Mouse (Mus musculus) lung, postnatal 14 days (tissue): Measurements from ENCODE around the gene Madcam1.
"Not testable (repeated sequence)": the region's sequence is repeated elsewhere in the genome, so short reads cannot be mapped to it uniquely, and the experiment has no call there.

Source experiments
- DNase-seq: peaks from one replicate; pipeline ENCODE4 v3.0.0; 2021

Gene Madcam1

DNA sequence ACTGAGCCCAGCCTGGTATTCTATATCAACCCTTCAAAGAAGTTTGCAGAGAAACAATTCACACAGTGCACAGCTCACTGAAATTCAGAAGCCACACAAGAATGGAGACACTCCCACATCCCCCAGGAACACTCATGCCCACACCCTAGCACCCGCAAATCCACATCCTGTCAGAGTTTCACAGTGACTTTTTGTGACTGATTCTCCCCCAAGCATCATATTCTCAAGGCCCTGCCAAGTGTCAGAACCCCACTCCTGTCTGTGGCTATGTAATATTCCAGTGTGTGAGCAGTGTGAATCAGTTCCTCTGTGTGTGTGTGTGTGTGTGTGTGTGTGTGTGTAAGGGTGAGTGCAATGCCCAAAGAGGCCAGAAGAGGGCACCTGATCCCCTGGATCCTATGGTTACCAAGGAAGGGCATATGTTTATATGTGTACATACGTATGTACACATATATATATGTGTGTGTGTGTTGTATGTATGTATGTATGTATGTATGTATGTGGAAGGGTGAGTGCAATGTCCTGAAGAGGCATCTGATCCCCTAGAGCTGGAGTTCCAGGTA lies 27.7 kb downstream of the Madcam1 start:
- no peak for DNase-seq

DNA sequence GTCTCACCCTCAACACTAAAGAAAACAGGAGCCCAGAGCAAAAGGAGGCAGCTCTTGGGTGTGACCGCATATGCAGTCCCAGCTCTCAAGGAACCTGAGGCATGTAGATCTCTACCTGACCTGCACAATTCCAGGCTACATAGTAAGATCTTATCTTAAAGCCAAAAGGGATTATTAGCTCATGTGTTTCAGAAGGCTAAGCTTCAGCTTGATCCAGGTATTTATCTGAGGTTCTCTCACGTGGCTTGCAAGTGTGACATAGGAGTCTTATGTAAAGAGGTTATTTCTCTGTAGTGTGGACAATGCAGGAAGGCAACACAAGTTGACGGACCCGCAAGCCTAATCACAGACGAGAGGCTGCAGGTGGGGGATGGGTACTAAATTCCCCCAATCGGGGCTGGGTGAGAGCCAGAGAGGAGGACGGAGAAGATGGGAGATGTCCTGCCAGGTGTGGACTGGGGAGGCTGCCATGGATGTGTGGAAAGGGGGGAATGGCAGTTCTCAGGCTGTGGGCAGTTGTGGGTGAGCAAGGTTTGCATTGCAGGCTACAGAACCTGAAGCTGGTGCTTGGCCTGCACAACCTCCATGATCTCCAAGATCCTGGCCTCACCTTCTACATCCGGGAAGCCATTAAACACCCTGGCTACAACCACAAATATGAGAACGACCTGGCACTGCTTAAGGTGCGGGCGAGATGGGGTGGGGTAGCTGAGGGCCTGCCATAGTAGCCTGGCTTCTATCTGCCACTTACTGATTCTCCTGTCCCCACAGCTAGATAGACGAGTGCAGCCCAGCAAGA lies 29.4 kb downstream of the Madcam1 start:
- no peak for DNase-seq

DNA sequence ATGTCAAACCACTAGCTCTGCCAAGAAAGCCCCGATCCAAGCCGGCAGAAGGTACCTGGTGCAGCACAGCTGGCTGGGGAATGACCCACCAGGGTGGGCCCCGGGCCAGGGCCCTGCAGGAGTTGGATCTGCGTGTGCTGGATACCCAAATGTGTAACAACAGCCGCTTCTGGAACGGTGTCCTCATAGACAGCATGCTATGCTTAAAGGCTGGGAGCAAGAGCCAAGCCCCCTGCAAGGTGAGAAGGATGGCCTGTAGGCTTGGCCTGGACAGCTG lies 30.0 kb downstream of the Madcam1 start:
- no peak for DNase-seq

DNA sequence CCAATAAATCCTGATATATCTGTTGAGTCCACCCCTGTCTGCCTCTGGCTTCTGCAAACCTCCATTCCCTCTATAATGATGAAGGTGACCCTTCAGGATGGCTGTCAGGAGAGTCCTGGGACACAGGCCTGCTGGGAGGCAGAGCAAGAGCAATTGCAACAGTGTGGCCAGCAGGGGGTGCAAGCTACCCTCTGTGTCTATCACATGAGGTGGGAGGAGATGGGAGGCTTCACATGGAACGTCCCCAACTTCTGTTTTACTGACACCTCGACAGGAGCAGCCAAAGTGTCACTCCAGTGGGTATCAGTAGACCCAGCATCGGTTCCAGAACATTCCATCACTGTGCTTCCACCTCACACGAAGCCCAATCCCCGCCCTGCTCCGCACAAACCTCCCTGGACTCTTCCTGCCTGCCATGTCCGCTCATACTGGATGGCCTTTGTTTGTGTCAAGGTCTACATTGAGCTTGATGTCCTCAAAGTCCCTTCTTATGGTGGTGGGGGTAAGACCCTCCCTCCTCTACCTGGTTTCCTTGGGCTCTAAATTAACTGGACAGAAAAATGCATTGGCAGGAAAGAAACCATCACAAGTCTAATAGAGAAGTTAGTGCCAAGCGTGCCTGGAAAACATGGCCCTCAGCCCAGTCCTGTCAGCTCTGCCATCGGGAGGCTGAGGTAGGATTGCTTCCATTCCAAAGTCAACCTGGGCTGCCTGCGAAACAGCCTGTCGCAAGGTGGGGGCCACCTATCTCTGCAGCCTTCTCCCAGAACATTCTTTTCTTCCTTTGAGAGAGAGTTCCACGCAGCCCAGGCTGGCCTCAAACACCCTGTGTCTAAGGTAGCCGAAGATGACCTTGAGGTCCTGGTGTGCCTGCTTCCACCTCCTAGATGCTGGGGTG lies 31.1 kb downstream of the Madcam1 start:
- peak; percentile 87 for DNase-seq

DNA sequence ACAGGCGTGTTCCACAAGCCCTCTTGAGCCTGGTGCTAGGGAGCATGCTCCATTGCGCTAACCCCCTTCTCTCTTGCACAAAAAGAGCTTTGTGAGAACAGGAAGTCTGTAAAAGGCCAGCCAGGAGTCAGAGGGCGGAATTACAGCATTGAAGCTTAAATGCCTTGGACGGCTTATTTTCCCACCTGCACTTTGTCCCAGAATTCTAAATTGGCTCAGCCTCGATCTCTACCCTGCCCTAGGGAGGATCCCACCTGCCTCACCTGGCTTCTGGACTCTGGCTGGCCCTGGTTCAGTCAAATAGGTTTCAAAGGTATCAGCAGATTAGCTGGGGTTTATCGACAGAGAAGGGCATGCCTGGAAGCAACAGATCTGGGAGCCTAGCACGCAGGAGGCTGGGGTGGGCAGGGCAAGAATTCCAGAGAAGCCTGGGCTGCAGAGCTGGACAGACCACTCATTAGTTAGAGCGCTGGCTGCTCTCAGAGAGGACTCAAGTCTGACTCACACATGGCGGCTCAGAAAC lies 31.8 kb downstream of the Madcam1 start:
- peak; percentile 36 for DNase-seq

DNA sequence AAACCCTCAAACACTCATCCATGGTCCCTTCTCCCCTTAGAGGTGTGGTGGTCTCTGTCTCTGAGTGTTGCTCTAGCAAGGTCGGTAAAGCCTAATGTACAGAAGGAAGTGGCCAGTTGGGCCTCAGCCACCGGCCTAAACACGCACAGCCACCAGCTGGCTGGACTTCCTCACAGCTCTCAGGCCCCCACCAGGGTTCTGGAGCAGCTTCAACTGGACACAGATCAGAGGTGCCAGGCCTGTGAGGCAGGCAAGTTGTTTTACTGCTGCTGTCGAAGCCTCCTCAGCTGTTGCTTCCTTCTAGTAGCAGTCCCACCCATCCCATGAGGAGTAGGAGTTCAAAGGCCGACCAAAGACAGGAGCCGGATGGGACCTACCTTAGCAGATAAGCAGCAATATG lies 33.6 kb downstream of the Madcam1 start:
- DNase-seq: peak; percentile 40

DNA sequence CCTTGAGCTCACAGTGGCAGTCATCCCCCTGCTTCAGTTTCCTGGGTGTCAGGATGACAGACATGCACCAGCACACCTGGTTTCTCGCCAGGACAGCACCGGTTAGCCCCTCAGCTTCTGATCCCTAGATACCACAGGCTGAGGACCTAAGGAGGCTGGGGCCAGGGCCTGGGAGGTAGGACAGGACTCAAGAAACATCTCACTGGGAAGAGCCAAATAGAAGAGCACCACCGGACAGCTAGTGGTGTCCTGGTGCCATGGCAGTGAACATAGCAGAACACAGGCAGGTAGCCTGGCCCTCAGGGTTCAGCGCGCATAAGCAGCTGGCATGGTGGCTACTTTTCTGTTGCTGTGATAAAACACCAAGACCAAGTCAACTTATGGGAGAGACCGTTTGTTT lies 34.1 kb downstream of the Madcam1 start:
- DNase-seq: no peak

DNA sequence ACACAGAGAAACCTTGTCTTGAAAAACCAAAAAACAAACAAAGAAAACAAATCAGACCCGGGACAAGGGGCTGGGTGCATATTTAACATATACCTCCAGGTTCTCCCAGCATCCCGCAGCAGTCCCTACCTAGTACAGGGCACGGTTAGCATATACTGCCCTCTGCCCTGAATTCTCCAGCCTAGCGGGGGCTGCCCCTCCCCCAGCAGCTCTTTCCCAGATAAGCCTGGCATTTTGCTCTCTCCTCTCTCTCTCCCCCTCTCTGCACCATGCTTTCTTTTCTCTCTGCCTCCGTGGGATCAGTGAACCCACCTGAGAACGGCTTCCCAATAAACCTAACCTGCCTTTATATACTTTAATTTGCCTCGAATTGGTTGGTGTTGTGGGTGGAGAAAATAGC lies 36.3 kb downstream of the Madcam1 start:
- no peak for DNase-seq

DNA sequence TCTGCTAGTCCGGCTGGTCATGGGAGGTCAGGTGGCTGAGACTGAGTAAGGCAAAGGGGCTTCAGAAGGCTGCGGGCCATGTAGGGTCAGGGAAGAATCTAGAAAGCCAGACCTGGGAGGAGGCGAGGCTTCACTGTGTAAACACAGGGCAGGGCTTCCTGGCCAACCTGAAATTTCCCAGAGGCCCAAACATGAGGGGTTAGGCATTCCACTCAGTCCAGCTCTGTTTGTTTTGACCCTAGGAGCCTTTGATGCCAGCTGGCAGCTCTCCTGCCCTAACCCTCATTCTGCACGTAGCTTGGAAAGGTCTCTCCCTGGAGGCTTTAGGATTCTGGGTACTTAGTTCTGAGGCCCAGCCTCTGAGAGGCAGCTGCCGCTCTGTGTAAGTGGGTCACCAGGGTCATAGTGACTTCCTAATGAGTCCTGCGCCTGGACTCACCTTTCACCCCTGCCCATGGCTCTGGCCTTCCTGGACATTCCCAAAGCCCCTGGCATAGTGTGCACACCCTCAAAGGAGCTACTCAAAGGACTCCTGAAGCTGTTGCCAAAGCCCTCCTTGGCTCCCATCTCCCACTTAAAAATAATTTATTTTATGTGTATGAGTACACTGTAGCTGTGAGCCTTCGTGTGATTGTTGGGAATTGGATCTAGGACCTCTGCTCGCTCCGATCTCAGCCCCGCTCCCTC lies 37.2 kb downstream of the Madcam1 start:
- peak; percentile 72 for DNase-seq

DNA sequence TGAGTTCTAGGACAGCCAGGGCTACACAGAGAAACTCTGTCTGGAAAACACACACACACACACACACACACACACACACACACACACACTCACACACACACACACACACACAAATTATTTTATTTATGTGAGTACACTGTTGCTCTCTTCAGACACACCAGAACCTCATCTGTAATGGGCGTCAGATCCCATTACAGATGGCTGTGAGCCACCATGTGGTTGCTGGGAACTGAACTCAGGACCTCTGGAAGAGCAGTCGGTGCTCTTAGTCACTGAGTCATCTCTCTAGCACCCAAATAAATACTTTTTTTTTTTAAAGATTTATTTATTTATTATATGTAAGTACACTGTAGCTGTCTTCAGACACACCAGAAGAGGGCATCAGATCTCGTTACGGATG lies 38.6 kb downstream of the Madcam1 start:
- not testable (repeated sequence) for DNase-seq

DNA sequence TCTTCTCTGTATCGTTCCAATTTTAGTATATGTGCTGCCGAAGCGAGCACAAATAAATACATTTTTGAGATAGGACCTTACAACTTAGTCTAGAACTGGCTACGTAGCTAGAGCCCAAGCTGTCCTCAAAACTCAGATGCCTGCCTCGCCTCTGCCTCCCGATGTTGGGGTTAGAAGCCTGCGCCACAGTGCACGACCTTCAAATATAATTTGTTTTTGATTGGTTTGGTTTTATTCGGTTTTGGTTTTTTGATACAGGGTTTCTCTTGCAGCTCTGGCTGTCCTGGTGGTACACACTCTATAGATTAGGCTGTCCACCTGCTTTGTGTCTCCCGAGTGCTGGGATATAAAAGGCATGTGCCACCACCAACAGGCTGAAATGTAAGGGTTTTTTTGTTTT lies 39.2 kb downstream of the Madcam1 start:
- no peak for DNase-seq

DNA sequence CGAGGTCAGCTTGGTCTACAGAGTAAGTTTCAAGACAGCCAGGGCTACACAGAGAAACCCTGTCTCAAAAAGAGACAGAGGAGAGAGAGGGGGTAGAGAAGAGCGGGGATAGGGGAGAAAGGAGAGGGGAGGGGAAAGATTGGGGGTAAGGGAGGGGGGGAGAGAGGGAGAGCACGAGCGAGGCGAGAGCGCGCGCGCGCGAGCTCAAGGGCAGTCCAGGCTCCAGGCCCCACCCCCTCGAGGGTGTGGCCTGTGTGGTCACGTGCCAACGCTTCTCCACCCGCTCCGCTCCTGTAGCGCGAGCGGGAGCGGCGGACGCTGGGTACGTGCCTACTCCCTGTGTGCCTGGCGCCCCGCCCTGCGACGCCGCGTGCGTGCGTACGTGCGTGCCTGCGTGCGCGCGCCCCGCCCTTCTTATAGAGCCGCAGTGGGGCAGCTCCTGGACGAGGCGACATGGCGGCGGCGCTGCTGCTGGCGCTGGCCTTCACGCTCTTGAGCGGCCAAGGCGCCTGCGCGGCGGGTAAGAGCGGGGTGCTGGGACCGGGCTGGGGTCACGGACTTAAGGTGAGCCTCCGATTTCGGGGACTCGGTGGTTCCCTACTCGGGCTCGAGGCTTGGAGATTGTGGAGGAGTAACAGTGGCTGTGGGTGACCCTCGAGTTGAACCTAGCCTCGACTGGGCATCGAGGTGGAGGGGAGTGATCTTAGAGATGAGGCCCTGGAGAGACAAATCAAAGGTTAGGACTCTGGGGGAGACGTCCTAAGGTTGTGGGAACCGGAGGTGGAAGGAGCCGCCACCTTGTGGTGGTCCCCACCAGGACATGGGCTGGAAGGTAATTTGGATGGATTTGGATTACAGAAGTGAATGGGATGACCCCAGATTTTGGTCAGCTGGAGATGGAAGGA lies 40.0 kb downstream of the Madcam1 start, which contains the start of gene Bsg:
Bsg (plus strand) TSS at position 427 of the 905 bp plus-strand sequence.
- peak; percentile 99 for DNase-seq

DNA sequence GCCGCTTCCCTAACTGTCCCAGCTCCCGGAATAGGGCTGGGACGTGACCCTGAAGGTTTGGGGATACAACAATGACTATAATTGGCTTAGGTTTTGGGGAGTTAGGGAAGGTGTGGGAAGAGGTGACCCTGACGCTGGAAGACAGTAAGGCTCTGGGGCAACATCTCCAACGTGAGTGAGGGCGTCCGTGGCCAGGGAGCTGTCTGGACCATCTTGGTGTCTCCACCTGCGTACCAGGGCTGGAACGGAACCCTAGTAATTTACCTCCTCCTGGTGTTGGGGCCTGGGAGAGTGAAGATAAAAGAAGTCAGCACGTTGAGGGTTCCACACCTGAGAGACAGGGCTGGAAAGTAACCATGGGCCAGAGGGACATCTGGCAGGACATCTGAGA lies 40.6 kb downstream of the Madcam1 start:
- no peak for DNase-seq

DNA sequence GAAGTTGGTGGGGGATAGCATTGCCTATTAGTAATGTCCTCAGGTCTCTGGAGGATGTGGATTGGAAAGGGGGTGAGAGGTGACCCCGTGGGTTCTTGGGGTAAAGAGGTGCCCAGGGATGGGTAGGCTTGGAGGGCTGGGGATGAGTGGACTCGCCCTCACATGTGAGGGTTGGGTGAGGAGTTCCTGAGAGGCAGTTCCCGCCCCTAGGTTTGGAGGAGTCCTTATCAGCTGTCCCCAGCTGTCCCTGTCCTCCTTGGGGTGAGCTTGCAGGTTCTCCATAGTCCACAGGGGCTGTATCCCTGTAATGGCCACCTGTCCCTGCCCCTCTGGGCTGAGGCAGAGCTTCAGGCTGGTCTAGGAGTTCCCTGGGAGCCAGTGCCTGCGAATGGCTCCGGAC lies 41.6 kb downstream of the Madcam1 start:
- DNase-seq: no peak

DNA sequence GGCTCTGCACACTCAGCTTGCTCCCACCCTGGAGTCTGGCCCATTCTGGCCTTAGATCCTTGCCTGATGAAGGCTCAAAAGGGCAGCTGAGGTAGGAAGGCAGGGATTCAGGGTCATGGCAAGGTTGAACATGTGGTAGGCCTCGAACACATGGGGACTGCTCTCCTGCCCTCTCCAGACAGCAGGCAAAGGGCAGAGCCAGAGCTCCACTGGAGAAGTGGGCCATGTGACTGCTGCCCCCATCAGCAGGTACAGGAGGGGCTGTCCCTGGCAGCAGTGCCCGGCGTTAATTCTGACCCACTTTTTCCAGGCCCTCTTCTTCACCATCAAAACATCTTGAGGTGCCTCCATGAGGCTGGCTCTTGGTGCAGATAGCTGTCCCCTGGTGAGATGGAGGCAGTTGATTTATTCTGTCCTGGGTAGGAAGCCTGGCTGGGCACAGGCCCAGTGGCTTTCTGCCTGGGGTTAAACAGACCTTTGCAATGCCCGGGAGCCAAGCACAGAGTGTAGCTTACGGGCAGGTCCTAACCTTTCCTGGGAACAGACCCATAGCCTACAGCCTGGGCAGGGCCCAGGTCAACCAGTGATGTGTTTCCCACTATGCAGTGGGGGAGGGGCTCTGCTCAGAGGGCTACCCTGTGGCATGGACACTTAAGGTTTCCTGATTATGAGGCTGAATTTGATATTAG lies 42.2 kb downstream of the Madcam1 start:
- no peak for DNase-seq

DNA sequence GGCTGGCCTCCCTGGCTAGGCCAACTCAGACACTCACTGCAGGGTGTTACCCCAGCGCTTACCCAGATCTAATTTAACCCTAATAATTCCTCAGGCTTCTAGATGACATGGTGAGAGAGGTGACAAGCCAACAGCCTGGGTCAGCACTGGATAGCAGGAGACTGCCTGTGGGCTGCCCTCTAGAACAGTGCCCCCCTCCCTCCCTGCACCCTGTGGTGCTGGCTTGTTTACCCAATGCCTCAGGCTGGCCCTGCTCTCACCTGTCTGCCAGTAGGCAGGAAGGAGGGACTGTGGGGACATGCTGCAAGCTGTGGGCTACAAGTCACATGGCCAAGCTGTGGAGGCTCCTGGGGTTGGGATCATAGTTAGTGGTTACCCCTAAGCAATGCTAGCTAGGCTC lies 42.8 kb downstream of the Madcam1 start:
- no peak for DNase-seq

DNA sequence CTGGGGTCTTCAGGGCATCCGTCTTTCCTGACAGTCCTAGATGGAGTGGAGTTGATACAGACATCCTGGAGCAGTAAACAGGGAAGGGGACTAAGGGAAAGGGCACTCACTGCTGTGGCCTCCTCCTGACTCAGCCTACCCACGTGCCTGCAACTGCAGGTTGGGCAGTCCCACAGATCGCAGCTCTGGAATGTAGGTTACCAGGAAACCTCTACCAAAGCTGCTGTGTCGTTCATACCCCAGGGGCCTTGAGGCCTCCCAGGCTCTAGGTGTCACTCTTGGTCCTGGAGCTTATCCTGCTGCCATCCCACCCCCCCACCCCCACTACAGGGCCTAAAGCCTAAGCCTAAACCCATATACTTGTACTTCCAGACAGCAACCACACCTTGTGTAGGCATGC lies 43.4 kb downstream of the Madcam1 start:
- no peak for DNase-seq

DNA sequence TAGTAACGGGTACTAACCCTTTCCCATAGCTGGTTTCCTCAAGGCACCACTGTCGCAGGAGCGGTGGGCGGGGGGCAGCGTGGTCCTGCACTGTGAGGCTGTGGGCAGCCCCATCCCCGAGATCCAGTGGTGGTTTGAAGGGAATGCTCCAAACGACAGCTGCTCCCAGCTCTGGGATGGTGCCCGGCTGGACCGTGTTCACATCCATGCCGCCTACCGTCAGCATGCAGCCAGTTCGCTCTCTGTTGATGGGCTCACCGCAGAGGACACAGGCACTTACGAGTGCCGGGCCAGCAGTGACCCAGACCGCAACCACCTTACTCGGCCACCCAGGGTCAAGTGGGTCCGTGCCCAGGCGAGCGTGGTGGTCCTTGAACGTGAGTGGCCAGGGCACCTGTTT lies 44.3 kb downstream of the Madcam1 start:
- DNase-seq: no peak

DNA sequence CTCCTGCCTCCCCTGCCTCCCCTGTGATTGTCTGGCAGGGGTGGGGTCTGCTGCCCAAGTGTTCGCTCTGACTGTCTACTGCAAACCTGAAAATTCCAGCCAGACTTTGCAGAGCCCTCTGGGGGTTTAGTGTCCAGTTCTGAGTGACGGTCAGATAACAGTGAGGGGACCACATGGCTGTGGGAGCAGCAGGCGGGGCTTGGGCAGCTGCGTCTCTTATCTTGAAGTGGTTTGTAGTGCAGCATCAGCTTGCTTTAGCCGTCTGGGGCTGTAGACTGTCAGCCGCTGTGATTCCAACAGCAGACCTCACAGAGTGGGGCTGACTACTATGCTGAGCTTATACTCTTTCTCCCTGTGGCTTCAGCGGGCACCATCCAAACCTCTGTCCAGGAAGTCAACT lies 44.9 kb downstream of the Madcam1 start:
- DNase-seq: no peak

DNA sequence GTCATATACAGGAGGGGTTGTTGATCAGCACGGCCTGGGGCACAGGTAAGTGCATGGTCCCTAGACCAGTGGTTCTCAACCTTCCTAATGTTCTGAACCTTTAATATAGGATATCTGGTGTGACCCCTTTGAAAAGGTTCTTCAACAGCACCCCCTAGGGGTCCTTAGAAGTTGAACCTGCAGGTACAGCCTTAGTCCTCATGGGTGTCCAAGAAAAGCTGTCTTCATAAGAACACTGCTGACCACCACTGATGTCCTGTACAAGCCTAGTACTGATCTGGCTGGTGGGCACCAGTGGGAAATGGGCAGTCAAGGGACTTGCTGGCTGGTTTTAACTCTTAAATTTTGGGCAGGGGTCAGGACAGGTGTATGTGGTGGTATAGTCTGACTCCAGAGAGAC lies 47.7 kb downstream of the Madcam1 start:
- no peak for DNase-seq

DNA sequence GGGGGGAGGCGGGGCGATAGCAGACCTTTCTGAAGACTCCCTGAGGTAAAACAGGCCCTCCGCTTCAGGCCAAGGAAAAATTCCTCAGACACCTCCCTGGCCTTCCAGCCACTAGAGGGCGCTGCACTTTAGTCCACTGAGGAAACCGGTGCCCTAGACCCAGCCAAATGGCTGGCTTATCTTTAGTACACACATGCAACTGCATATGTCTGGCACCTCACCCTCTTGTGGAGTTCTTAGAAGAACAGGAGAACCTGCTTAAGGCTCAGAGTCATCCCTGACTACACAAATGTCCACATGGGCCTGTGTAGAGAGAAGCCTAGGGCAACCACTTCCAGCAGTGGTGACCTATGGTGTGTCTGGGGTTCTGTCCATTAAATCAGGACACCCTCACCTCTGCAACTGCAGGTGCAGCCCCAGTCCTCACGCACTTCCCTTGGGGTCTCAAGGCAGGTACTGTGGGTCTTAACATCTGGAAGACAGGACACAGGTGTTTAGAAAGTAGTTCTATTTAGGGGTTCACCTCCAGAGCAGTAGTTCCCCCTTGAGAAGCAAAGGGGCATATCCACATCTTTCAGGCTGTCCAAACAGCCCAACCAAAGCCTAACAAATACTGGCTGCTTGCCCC lies 48.3 kb downstream of the Madcam1 start:
- DNase-seq: peak; percentile 87
